Mouse (Mus musculus): ENCODE results near the gene 4930518I15Rik. TPM values are rescaled to one million over a fixed set of nuclear protein-coding genes. Genes with fewer than 3 reads are reported as not detected.
"Not testable (repeated sequence)": the region's sequence is repeated elsewhere in the genome, so short reads cannot be mapped to it uniquely, and the experiment has no call there.

Gene 4930518I15Rik
- polyA plus RNA-seq, 1 experiment from 2014 or later, result 8.1 TPM

GRCm38 (mm10) chr2:156840301-156841027 lies 17.3 kb downstream of the 4930518I15Rik start:
- H3K4me2 ChIP-seq, result peak overlapping the region; percentile 87
- peaks cover 2% of the 10 kb centered on the region; the same call in 1 of the 2 replicates for H3K36me3 ChIP-seq
- H3K27ac ChIP-seq, result peak overlapping the region; percentile 95
- no peaks in the 10 kb centered on the region for H3K9me3 ChIP-seq
- H3K9ac ChIP-seq, result peak overlapping the region; percentile 84
- peak overlapping the region; percentile 83 for H3K4me3 ChIP-seq (replicated peaks)
- no peaks in the 10 kb centered on the region for H3K27me3 ChIP-seq (replicated peaks)
- peak; percentile 20; the same call in 1 of the 2 replicates for ATAC-seq (ENCODE audit: insufficient read depth, low FRiP score, low read depth)
- WGBS, result 1% methylated on average over 63 of the region's 79 CpGs
- peaks cover 47% of the 10 kb centered on the region for H3K4me1 ChIP-seq

DNA sequence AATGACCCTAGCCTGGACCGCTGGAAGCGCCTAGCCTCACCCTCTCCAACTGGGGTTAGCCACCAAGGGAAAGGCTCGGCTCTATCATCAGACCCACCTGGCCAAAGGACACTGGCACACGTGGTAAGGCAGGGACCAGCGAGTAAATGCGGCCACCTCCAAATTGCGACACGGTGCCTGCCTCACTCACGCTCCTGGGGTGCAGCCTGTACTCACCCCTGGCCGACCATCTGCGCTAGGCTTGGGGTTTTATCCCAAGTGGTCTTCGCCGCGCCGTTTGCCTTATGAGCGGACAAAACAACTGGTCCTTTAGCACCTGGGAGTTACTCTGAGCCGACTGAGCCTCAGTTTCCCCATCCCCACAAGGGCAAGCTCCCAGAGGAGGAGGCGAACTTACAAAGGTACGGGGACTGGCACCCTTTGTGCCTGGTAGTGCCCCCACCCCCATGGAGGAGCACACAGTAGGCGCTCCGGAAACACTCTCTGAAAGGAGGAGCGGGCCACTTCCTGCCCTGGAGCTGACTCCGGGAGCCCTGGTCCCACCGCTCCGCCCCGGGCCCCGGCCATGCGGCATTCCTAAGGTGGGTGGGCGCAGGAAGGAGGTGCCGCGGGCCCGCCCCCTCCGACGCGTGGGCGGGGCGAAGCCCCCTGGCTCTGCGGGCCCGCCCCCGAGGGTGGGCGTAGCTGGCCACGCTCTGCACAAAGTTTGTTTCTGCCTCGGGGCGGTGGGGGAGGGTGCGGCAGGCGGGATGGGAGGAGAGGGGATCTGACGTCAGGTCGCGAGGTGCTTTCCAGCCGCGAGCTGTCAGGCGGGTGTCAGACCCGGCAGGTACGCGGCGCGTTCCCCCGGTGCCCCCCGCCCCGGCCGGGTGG lies 18.2 kb downstream of the 4930518I15Rik start, which contains the start of gene Tgif2:
TSS of gene Tgif2 (plus strand) at position 689 of the 873 bp plus-strand sequence.
- Histone ChIP-seq H3K36me3 (peaks cover 9% of the 10 kb centered on the region), H3K27ac (peak within 1 kb of the TSS; percentile 95), H3K9ac (peak within 1 kb of the TSS; percentile 84), H3K27me3 (replicated peaks) (no peaks in the 10 kb centered on the region), H3K4me1 (peaks cover 38% of the 10 kb centered on the region), H3K4me2 (peak within 1 kb of the TSS; percentile 87), H3K9me3 (no peaks in the 10 kb centered on the region), H3K4me3 (replicated peaks) (peak within 1 kb of the TSS; percentile 83)
- ATAC-seq (ENCODE audit: insufficient read depth, low FRiP score, low read depth), result peak; percentile 85
- 2% methylated on average over 61 of the region's 61 CpGs for WGBS

- Histone ChIP-seq H3K9me3 (no peaks in the 10 kb centered on the region), H3K9ac (no peak overlapping the region), H3K4me1 (peaks cover 32% of the 10 kb centered on the region), H3K4me2 (peak overlapping the region; percentile 87), H3K27me3 (replicated peaks) (no peaks in the 10 kb centered on the region), H3K27ac (peak overlapping the region; percentile 95), H3K36me3 (peaks cover 15% of the 10 kb centered on the region), H3K4me3 (replicated peaks) (peak overlapping the region; percentile 83)
- no peak for ATAC-seq (ENCODE audit: insufficient read depth, low FRiP score, low read depth)
- WGBS, result 62% methylated on average over 6 of the region's 6 CpGs
Measured at GRCm38 (mm10) chr2:156838839-156839238, 18.9 kb downstream of the 4930518I15Rik start.

DNA sequence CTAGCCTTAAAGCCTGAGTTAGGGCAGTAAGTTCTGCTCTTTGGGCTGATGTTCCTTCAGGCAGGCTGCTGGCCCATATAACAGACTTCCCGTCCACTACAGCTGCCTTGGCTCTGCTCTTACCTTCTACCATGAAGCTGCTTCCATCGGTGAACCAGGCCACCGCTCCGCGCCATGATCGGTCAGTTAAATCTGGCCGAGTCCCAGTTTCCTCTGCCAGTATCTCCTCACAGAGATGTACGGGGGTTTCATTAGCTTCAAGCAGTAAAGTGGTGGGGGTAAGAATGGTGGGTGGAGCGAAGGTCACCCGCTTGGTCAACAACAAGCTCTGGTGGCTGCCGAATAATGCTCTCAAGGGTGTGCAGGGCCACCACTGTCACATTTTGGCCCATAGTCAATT lies 23.4 kb downstream of the 4930518I15Rik start:
- no peak overlapping the region for H3K4me2 ChIP-seq
- H3K9ac ChIP-seq, result no peak overlapping the region
- WGBS, result 94% methylated on average over 11 of the region's 11 CpGs
- ATAC-seq (ENCODE audit: insufficient read depth, low FRiP score, low read depth), result no peak
- H3K4me1 ChIP-seq, result 0 out of 2 replicates have a peak, but pooled peaks cover 3% of the 10 kb centered on the region
- no peak overlapping the region for H3K4me3 ChIP-seq (replicated peaks)
- no peak overlapping the region for H3K27ac ChIP-seq
- H3K9me3 ChIP-seq, result 0 out of 2 replicates have a peak, but pooled peaks cover 4% of the 10 kb centered on the region
- peaks cover 55% of the 10 kb centered on the region for H3K36me3 ChIP-seq
- no peaks in the 10 kb centered on the region for H3K27me3 ChIP-seq (replicated peaks)

DNA sequence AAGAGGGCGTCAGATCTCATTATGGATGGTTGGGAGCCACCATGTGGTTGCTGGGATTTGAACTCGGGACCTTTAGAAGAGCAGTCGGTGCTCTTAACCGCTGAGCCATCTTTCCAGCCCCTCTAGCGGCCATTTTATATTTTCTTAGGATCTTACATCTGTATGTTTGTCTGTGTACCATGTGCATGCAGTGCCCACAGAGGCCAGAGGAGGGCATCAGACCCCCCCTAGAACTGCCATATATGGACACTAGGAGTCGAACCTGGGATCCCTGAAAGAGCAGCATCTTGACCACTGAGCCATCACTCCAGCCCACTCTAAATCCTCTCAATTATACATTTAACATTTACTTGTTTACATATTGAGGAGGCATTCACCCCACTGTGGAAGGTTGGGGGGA lies 32.6 kb downstream of the 4930518I15Rik start:
- not testable (repeated sequence) for H3K36me3 ChIP-seq; H3K27me3 ChIP-seq (replicated peaks); ATAC-seq (ENCODE audit: insufficient read depth, low FRiP score, low read depth); H3K4me3 ChIP-seq (replicated peaks); H3K27ac ChIP-seq; H3K9me3 ChIP-seq; H3K4me2 ChIP-seq; H3K9ac ChIP-seq; H3K4me1 ChIP-seq
- 87% methylated on average over 6 of the region's 6 CpGs for WGBS

DNA sequence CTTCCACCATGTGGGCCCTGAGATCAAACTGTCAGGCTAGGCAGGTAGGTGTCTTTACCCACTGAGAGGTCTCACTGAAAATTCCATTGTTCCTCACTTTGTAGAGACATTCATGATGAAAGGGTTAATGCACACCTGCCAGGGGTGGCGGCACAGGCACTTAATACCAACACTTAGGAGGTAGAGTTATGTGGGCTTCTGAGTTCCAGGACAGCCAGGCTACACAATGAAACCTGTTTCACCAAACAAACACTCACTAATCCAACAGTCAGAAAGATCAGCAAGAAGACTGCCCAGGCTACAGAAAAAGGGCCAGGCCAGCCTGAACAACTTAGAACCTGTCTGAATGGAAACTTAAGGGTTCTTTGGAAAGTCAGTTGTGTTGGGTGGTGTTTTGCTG lies 41.6 kb downstream of the 4930518I15Rik start:
- no peak overlapping the region for H3K9ac ChIP-seq
- no peaks in the 10 kb centered on the region for H3K27me3 ChIP-seq (replicated peaks)
- H3K4me1 ChIP-seq, result peaks cover 13% of the 10 kb centered on the region; the same call in 1 of the 2 replicates
- no peak overlapping the region for H3K4me2 ChIP-seq
- no peak overlapping the region for H3K27ac ChIP-seq
- H3K36me3 ChIP-seq, result no peaks in the 10 kb centered on the region
- ATAC-seq (ENCODE audit: insufficient read depth, low FRiP score, low read depth), result no peak
- WGBS, result 55% methylated on average over 1 of the region's 1 CpGs
- H3K4me3 ChIP-seq (replicated peaks), result no peak overlapping the region
- no peaks in the 10 kb centered on the region for H3K9me3 ChIP-seq

DNA sequence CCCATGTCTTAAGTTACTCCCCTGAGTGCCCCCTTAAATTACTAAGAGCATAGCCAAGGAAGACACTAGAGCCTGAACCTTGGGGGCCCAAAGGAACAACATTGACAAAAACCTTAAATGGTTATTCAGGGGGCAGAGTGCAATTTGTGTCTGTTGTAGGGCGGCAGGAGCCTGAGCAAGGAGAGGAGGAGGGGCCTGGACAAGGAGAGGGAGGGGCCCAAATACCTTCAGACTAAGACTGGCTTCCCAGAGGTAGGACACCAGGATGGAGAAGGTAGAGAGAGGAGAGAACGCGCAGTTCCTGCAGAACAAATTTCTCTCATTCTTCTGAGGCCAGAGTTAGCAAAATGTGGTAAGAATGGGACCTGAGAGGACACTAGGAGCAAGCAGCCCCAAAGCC lies 42.3 kb downstream of the 4930518I15Rik start:
- H3K27ac ChIP-seq, result peak overlapping the region; percentile 67; the same call in 1 of the 2 replicates
- 52% methylated on average over 3 of the region's 3 CpGs for WGBS
- H3K36me3 ChIP-seq, result no peaks in the 10 kb centered on the region
- no peaks in the 10 kb centered on the region for H3K27me3 ChIP-seq (replicated peaks)
- H3K4me2 ChIP-seq, result no peak overlapping the region
- no peak for ATAC-seq (ENCODE audit: insufficient read depth, low FRiP score, low read depth)
- no peaks in the 10 kb centered on the region for H3K9me3 ChIP-seq
- H3K4me3 ChIP-seq (replicated peaks), result no peak overlapping the region
- peaks cover 13% of the 10 kb centered on the region; the same call in 1 of the 2 replicates for H3K4me1 ChIP-seq
- no peak overlapping the region for H3K9ac ChIP-seq

- Histone ChIP-seq H3K27me3 (replicated peaks) (no peaks in the 10 kb centered on the region), H3K9me3 (no peaks in the 10 kb centered on the region), H3K27ac (peak overlapping the region; percentile 67), H3K36me3 (no peaks in the 10 kb centered on the region), H3K4me3 (replicated peaks) (no peak overlapping the region), H3K4me2 (no peak overlapping the region), H3K4me1 (peaks cover 13% of the 10 kb centered on the region; the same call in 1 of the 2 replicates), H3K9ac (no peak overlapping the region)
- whole genome bisulfite sequencing, result 17% methylated on average over 5 of the region's 5 CpGs
- ATAC-seq (ENCODE audit: insufficient read depth, low FRiP score, low read depth), result no peak
Measured at GRCm38 (mm10) chr2:156814893-156815292, 42.9 kb downstream of the 4930518I15Rik start.

DNA sequence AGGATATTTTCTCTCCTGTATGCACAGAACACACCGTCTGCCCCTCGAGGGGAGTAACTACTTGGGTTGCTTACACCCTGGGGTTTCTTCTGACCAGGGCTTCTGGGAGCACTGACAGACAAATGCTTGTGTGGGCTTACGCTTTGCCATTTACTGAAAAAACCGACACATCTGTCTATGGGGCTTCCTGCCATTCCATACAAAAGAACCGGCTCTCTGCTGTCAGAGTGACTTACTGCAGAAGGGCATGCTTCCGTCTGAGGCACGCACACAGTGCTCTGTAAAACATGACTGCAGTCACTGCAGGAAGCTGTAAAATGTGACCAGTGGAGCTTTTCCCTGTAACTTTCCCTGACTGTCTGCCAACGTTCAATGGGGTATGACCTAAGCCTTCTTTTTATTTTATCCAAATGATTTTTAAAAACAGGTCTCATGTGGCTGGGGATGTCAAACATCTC lies 43.4 kb downstream of the 4930518I15Rik start:
- H3K36me3 ChIP-seq, result no peaks in the 10 kb centered on the region
- no peak overlapping the region for H3K4me2 ChIP-seq
- H3K9ac ChIP-seq, result no peak overlapping the region
- 12% methylated on average over 8 of the region's 8 CpGs for WGBS
- H3K27ac ChIP-seq, result peak overlapping the region; percentile 67
- H3K4me1 ChIP-seq, result peaks cover 13% of the 10 kb centered on the region; the same call in 1 of the 2 replicates
- H3K27me3 ChIP-seq (replicated peaks), result no peaks in the 10 kb centered on the region
- H3K9me3 ChIP-seq, result no peaks in the 10 kb centered on the region
- no peak overlapping the region for H3K4me3 ChIP-seq (replicated peaks)
- no peak for ATAC-seq (ENCODE audit: insufficient read depth, low FRiP score, low read depth)

DNA sequence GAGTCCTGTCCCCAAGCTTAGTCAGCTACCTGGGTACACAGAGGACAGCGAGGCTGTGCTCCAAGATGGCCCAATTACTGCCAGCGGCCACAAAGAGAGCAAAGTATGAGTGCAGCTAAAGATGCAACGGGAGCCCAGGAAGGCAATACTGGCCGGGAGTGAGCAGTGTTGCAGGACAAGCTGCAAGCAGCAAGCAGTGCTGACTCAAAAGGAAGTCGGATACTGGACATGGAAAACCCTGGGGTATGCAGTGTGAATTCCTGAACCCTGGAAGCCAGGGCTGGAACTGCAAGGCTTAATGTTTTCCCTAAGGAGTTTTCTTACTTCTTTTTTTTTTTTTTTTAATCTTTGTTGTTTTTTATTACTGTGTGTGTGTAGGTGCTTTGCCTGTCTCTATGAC lies 46.2 kb downstream of the 4930518I15Rik start:
- Histone ChIP-seq H3K4me2 (no peak overlapping the region), H3K27ac (no peak overlapping the region), H3K4me3 (replicated peaks) (no peak overlapping the region), H3K9me3 (no peaks in the 10 kb centered on the region), H3K27me3 (replicated peaks) (no peaks in the 10 kb centered on the region), H3K4me1 (peaks cover 13% of the 10 kb centered on the region; the same call in 1 of the 2 replicates), H3K36me3 (no peaks in the 10 kb centered on the region), H3K9ac (no peak overlapping the region)
- 73% methylated on average over 5 of the region's 5 CpGs for WGBS
- ATAC-seq (ENCODE audit: insufficient read depth, low FRiP score, low read depth), result no peak

GRCm38 (mm10) chr2:156810716-156811115 lies 47.0 kb downstream of the 4930518I15Rik start:
- no peaks in the 10 kb centered on the region for H3K9me3 ChIP-seq
- 97% methylated on average over 10 of the region's 10 CpGs for WGBS
- H3K4me1 ChIP-seq, result peaks cover 13% of the 10 kb centered on the region; the same call in 1 of the 2 replicates
- ATAC-seq (ENCODE audit: insufficient read depth, low FRiP score, low read depth), result no peak
- no peaks in the 10 kb centered on the region for H3K36me3 ChIP-seq
- no peak overlapping the region for H3K4me2 ChIP-seq
- H3K9ac ChIP-seq, result no peak overlapping the region
- H3K27me3 ChIP-seq (replicated peaks), result no peaks in the 10 kb centered on the region
- H3K4me3 ChIP-seq (replicated peaks), result no peak overlapping the region
- no peak overlapping the region for H3K27ac ChIP-seq
